8 mouse cellular contexts compared by ENCODE assay signal in the genomic region with DNA sequence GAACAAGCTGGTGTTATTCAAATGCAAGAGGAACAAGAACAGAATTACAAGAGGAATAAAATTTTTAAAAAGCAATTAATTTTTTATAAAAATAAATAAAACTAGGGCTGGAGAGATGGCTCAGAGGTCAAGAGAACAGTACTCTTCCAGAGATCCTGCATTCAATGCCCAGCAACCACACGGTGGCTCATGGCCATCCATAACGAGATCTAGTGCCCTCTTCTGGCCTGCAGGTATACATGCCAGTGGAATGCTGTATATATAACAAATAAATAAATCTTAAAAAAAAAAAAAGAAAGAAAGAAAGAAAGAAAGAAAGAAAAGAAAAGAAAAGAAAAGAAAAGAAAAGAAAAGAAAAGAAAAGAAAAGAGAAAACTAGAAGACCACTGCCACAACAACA. TPM values are rescaled to one million over a fixed set of nuclear protein-coding genes. Genes with fewer than 3 reads are reported as not detected.
DNase-seq lines count a peak whose midpoint lies in the region; ATAC-seq and TF ChIP-seq lines count a peak whose summit lies in the region.

No protein-coding gene starts in this region.

- ATAC-seq in frontal cortex, adult (ENCODE audit: low TSS enrichment) = peak; percentile 71
- ATAC-seq in midbrain, embryonic 14.5 days (ENCODE audit: low FRiP score, low TSS enrichment) = no peak
- ATAC-seq in midbrain, embryonic 15.5 days (replicated peaks) = no peak
- no peak for ATAC-seq in erythroblast, adult 5-6 weeks (replicated peaks; ENCODE audit: low FRiP score, poor library complexity, severe bottlenecking)

- peaks cover 16% of the 10 kb centered on the region for H3K36me3 ChIP-seq in midbrain, embryonic 14.5 days (ENCODE audit: control insufficient read depth, insufficient read depth, low read length)
- H3K36me3 ChIP-seq in midbrain, embryonic 15.5 days (replicated peaks) = peaks cover 2% of the 10 kb centered on the region; the same call in 1 of the 2 replicates

- no peak overlapping the region for H3K27ac ChIP-seq in midbrain, embryonic 14.5 days (replicated peaks; ENCODE audit: low read depth, low read length)
- no peak overlapping the region for H3K27ac ChIP-seq in midbrain, embryonic 15.5 days
- H3K27ac ChIP-seq in embryonic fibroblast, embryonic 13.5 days (ENCODE audit: insufficient read depth, low read length) = no peak overlapping the region

- no peak for DNase-seq in frontal cortex, postnatal 25 days (ENCODE audit: low spot score in 2 of 2)
- peak; percentile 72 for DNase-seq in midbrain, embryonic 14.5 days
- DNase-seq in adrenal gland, postnatal 25 days = peak; percentile 4
- DNase-seq in lung, postnatal 14 days = peak; percentile 41

- no peak overlapping the region for H3K9ac ChIP-seq in midbrain, embryonic 14.5 days (replicated peaks; ENCODE audit: low read length)
- H3K9ac ChIP-seq in midbrain, embryonic 15.5 days = no peak overlapping the region

- TF ChIP-seq CTCF in embryonic fibroblast, embryonic 13.5 days (IDR thresholded peaks at IDR 0.05; ENCODE audit: borderline replicate concordance, insufficient read depth, low read length) = peak; percentile 76; the same call in 1 of the 2 replicates

- H3K9me3 ChIP-seq in midbrain, embryonic 14.5 days (ENCODE audit: control insufficient read depth, low read length) = no peaks in the 10 kb centered on the region
- no peaks in the 10 kb centered on the region for H3K9me3 ChIP-seq in midbrain, embryonic 15.5 days

- no peak for TF ChIP-seq POLR2A in embryonic fibroblast, embryonic 13.5 days (IDR thresholded peaks at IDR 0.05; ENCODE audit: low read depth, low read length)

- H3K4me1 ChIP-seq in midbrain, embryonic 14.5 days (ENCODE audit: control insufficient read depth, insufficient read depth, low read length) = peaks cover 7% of the 10 kb centered on the region
- H3K4me1 ChIP-seq in midbrain, embryonic 15.5 days = peaks cover 10% of the 10 kb centered on the region
- H3K4me1 ChIP-seq in embryonic fibroblast, embryonic 13.5 days (ENCODE audit: control insufficient read depth, insufficient read depth, low read length) = peaks cover 3% of the 10 kb centered on the region

- H3K27me3 ChIP-seq in midbrain, embryonic 14.5 days (ENCODE audit: control insufficient read depth, insufficient read depth, low read length) = no peaks in the 10 kb centered on the region
- no peaks in the 10 kb centered on the region for H3K27me3 ChIP-seq in midbrain, embryonic 15.5 days (replicated peaks)

- H3K4me3 ChIP-seq in midbrain, embryonic 14.5 days (replicated peaks; ENCODE audit: low read depth, low read length) = no peak overlapping the region
- H3K4me3 ChIP-seq in midbrain, embryonic 15.5 days = no peak overlapping the region
- no peak overlapping the region for H3K4me3 ChIP-seq in embryonic fibroblast, embryonic 13.5 days (ENCODE audit: insufficient read depth, low read length)

- WGBS in midbrain, embryonic 14.5 days = 22% methylated on average over 2 of the region's 2 CpGs
- WGBS in midbrain, embryonic 15.5 days = 14% methylated on average over 2 of the region's 2 CpGs

- no peak overlapping the region for H3K4me2 ChIP-seq in midbrain, embryonic 14.5 days (ENCODE audit: low read length)
- H3K4me2 ChIP-seq in midbrain, embryonic 15.5 days = no peak overlapping the region

RNA-seq across cellular contexts. Expression of a gene that starts 2.6 kb away (rescaled TPM):
- 46.5 and 48.8 TPM in 2 replicates for polyA plus RNA-seq in midbrain, embryonic 14.5 days (2014; fragmentation: Nextera tagmentation; extraction: Ambion mirVana)
- 37.1 and 39.2 TPM in 2 replicates for polyA plus RNA-seq in midbrain, embryonic 15.5 days (2015; fragmentation: Nextera tagmentation; extraction: Ambion mirVana)
- total RNA-seq in adrenal gland, postnatal 25 days (2021) = 11.0 and 12.3 TPM in 2 replicates
- polyA plus RNA-seq in embryonic fibroblast, embryonic 13.5 days (2011; ENCODE audit: insufficient read length, low read depth, missing spikeins) = 45.3 and 46.1 TPM in 2 replicates
- total RNA-seq in erythroblast, adult 5-6 weeks (2015; ENCODE audit: low replicate concordance) = 13.1 and 14.2 TPM in 2 replicates
- total RNA-seq in erythroblast, adult 5-6 weeks (2017; ENCODE audit: low replicate concordance) = 5.1 and 14.8 TPM in 2 replicates

RNA-seq across cellular contexts. Expression of a gene that starts 43.3 kb away (rescaled TPM):
- 0.22 TPM in 1 of 2 replicates, not detected in the other for polyA plus RNA-seq in midbrain, embryonic 14.5 days (2014; fragmentation: Nextera tagmentation; extraction: Ambion mirVana)
- polyA plus RNA-seq in midbrain, embryonic 15.5 days (2015; fragmentation: Nextera tagmentation; extraction: Ambion mirVana) = 0.09 TPM in 1 of 2 replicates, not detected in the other
- 1.4 and 1.6 TPM in 2 replicates for total RNA-seq in adrenal gland, postnatal 25 days (2021)
- 0.73 TPM in 1 of 2 replicates, not detected in the other for polyA plus RNA-seq in embryonic fibroblast, embryonic 13.5 days (2011; ENCODE audit: insufficient read length, low read depth, missing spikeins)
- total RNA-seq in erythroblast, adult 5-6 weeks (2015; ENCODE audit: low replicate concordance) = 10.2 and 19.4 TPM in 2 replicates
- total RNA-seq in erythroblast, adult 5-6 weeks (2017; ENCODE audit: low replicate concordance) = 7.5 and 8.3 TPM in 2 replicates

Comparison
In these comparisons a context has a peak if more than half of its experiments do, and no peak if none do; other contexts are left out.
1. DNase-seq: peak in midbrain, embryonic 14.5 days (single experiment), adrenal gland, postnatal 25 days (single experiment) and lung, postnatal 14 days (single experiment); none in frontal cortex, postnatal 25 days (0 of 2).